Mouse (Mus musculus) limb, embryonic 12.5 days (tissue): Measurements from ENCODE around the gene Alx3. TPM values are rescaled to one million over a fixed set of nuclear protein-coding genes. Genes with fewer than 3 reads are reported as not detected.

Source experiments
- ATAC-seq: fragments of 200-750 bp; cut with Nextera tagmentation; 2 replicates; pipeline ENCODE4 v1.8.0; 2017; ENCODE audit warnings: low read depth, moderate TSS enrichment; ENCODE audit not compliant: insufficient number of reproducible peaks, insufficient read depth, low FRiP score, low TSS enrichment
- H3K27ac ChIP-seq: fragments of 300-500 bp; sonication (generic); 2 replicates; pipeline ENCODE4 v1.5.1; 2016; ENCODE audit warnings: mild to moderate bottlenecking, moderate library complexity
- H3K27me3 ChIP-seq: fragments of 300-500 bp; sonication (generic); 2 replicates; pipeline ENCODE4 v1.6.1; 2016; ENCODE audit warnings: mild to moderate bottlenecking, moderate library complexity
- H3K36me3 ChIP-seq: fragments of 300-500 bp; sonication (generic); 2 replicates; pipeline ENCODE4 v1.6.1; 2016; ENCODE audit warnings: mild to moderate bottlenecking, moderate library complexity
- H3K4me1 ChIP-seq: fragments of 300-500 bp; sonication (generic); replicated peaks from 2 replicates; pipeline ENCODE4 v1.6.1; 2016
- H3K4me2 ChIP-seq: fragments of 300-500 bp; sonication (generic); 2 replicates; pipeline ENCODE4 v1.6.1; 2016; ENCODE audit warnings: mild to moderate bottlenecking, moderate library complexity
- H3K4me3 ChIP-seq: fragments of 300-500 bp; sonication (generic); replicated peaks from 2 replicates; pipeline ENCODE4 v1.5.1; 2016; ENCODE audit warnings: mild to moderate bottlenecking
- H3K9ac ChIP-seq: fragments of 300-500 bp; sonication (generic); replicated peaks from 2 replicates; pipeline ENCODE4 v1.6.1; 2016; ENCODE audit warnings: mild to moderate bottlenecking, moderate library complexity
- H3K9me3 ChIP-seq: fragments of 300-500 bp; sonication (generic); 2 replicates; pipeline ENCODE4 v1.6.1; 2016; ENCODE audit warnings: mild to moderate bottlenecking, moderate library complexity
- WGBS: fragments of 180-500 bp; shearing (Covaris S2); methylation state at CpG from one replicate; pipeline ENCODE4 v1.1.7; 2016; 5-methylcytosine and 5-hydroxymethylcytosine counted together
- polyA plus RNA-seq: library from polyadenylated mRNA; unstranded; fragments of >200 nt; fragmentation: Nextera tagmentation; extraction: Ambion mirVana; gene quantifications from 2 replicates; pipeline ENCODE4 v1.2.1, GENCODE M21; 2016

Alx3 gene
- polyA plus RNA-seq, 1 experiment from 2014 or later = 14.5 TPM

GRCm38 (mm10) chr3:107583893-107584292 is 10.9 kb upstream of the Alx3 start:
- no peak overlapping the region for H3K9ac ChIP-seq
- H3K4me3 ChIP-seq = no peak overlapping the region
- 8% methylated on average over 1 of the region's 1 CpGs for whole genome bisulfite sequencing
- no peak overlapping the region for H3K27ac ChIP-seq
- H3K4me1 ChIP-seq = peaks cover 51% of the 10 kb centered on the region
- peaks cover 91% of the 10 kb centered on the region for H3K27me3 ChIP-seq
- H3K36me3 ChIP-seq = no peaks in the 10 kb centered on the region
- no peaks in the 10 kb centered on the region for H3K9me3 ChIP-seq
- H3K4me2 ChIP-seq = peak overlapping the region; percentile 81
- ATAC-seq = no peak

GRCm38 (mm10) chr3:107586504-107586903 is 8.3 kb upstream of the Alx3 start:
- H3K36me3 ChIP-seq = no peaks in the 10 kb centered on the region
- no peak overlapping the region for H3K4me2 ChIP-seq
- H3K4me3 ChIP-seq = no peak overlapping the region
- peaks cover 88% of the 10 kb centered on the region for H3K27me3 ChIP-seq
- WGBS = 64% methylated on average over 6 of the region's 6 CpGs
- no peaks in the 10 kb centered on the region for H3K9me3 ChIP-seq
- no peak for ATAC-seq
- H3K9ac ChIP-seq = no peak overlapping the region
- peaks cover 38% of the 10 kb centered on the region for H3K4me1 ChIP-seq
- no peak overlapping the region for H3K27ac ChIP-seq

GRCm38 (mm10) chr3:107591612-107592011 is 3.2 kb upstream of the Alx3 start:
- 79% methylated on average over 1 of the region's 1 CpGs for WGBS
- Histone ChIP-seq H3K27me3 (peaks cover 85% of the 10 kb centered on the region), H3K4me1 (peaks cover 38% of the 10 kb centered on the region)

GRCm38 (mm10) chr3:107593632-107594031 is 1.2 kb upstream of the Alx3 start:
- no peaks in the 10 kb centered on the region for H3K36me3 ChIP-seq
- H3K4me1 ChIP-seq = peaks cover 54% of the 10 kb centered on the region
- H3K9ac ChIP-seq = no peak overlapping the region
- WGBS = 5% methylated on average over 2 of the region's 2 CpGs
- no peaks in the 10 kb centered on the region for H3K9me3 ChIP-seq
- H3K27ac ChIP-seq = no peak overlapping the region
- peaks cover 82% of the 10 kb centered on the region for H3K27me3 ChIP-seq
- no peak overlapping the region for H3K4me3 ChIP-seq
- ATAC-seq = peak; percentile 26; the same call in 1 of the 2 replicates
- peak overlapping the region; percentile 4; the same call in 1 of the 2 replicates for H3K4me2 ChIP-seq

More at GRCm38 (mm10) chr3:107591612-107592011, 3.2 kb upstream of the Alx3 start:
- Histone ChIP-seq H3K4me2 (no peak overlapping the region), H3K9ac (no peak overlapping the region), H3K4me3 (no peak overlapping the region), H3K36me3 (no peaks in the 10 kb centered on the region), H3K27ac (no peak overlapping the region), H3K9me3 (no peaks in the 10 kb centered on the region)
- no peak for ATAC-seq

GRCm38 (mm10) chr3:107595264-107595937 is 570 bp downstream of the Alx3 start:
- Histone ChIP-seq H3K36me3 (no peaks in the 10 kb centered on the region), H3K4me3 (peak overlapping the region; percentile 63), H3K27me3 (peaks cover 85% of the 10 kb centered on the region), H3K4me2 (peak overlapping the region; percentile 92), H3K27ac (peak overlapping the region; percentile 70; the same call in 1 of the 2 replicates), H3K9ac (peak overlapping the region; percentile 75), H3K9me3 (no peaks in the 10 kb centered on the region), H3K4me1 (peaks cover 64% of the 10 kb centered on the region)
- WGBS = under 1% methylated on average over 50 of the region's 50 CpGs
- no peak for ATAC-seq

- Histone ChIP-seq H3K27ac (no peak overlapping the region), H3K9me3 (no peaks in the 10 kb centered on the region), H3K27me3 (peaks cover 90% of the 10 kb centered on the region), H3K4me2 (peak overlapping the region; percentile 92), H3K9ac (peak overlapping the region; percentile 75), H3K4me1 (peaks cover 64% of the 10 kb centered on the region), H3K4me3 (peak overlapping the region; percentile 63), H3K36me3 (no peaks in the 10 kb centered on the region)
- 1% methylated on average over 34 of the region's 34 CpGs for WGBS
- ATAC-seq = no peak
These were observed 1.2 kb downstream of the Alx3 start for GRCm38 (mm10) chr3:107595938-107596461.

GRCm38 (mm10) chr3:107596559-107596958 is 1.7 kb downstream of the Alx3 start:
- Histone ChIP-seq H3K9ac (0 out of 2 replicates have a peak overlapping the region, but pooled peaks have one; percentile 12), H3K27ac (no peak overlapping the region)
- WGBS = under 1% methylated on average over 26 of the region's 26 CpGs

GRCm38 (mm10) chr3:107597134-107597533 is 2.3 kb downstream of the Alx3 start:
- Histone ChIP-seq H3K9me3 (no peaks in the 10 kb centered on the region), H3K4me1 (peaks cover 64% of the 10 kb centered on the region), H3K27me3 (peaks cover 93% of the 10 kb centered on the region), H3K27ac (no peak overlapping the region), H3K4me3 (peak overlapping the region; percentile 63), H3K4me2 (peak overlapping the region; percentile 92), H3K36me3 (0 out of 2 replicates have a peak, but pooled peaks cover 7% of the 10 kb centered on the region), H3K9ac (peak overlapping the region; percentile 12)
- no peak for ATAC-seq
- WGBS = 2% methylated on average over 22 of the region's 24 CpGs

More at GRCm38 (mm10) chr3:107596559-107596958, 1.7 kb downstream of the Alx3 start:
- Histone ChIP-seq H3K4me1 (peaks cover 64% of the 10 kb centered on the region), H3K27me3 (peaks cover 92% of the 10 kb centered on the region), H3K9me3 (no peaks in the 10 kb centered on the region), H3K4me2 (peak overlapping the region; percentile 92), H3K36me3 (0 out of 2 replicates have a peak, but pooled peaks cover 4% of the 10 kb centered on the region), H3K4me3 (peak overlapping the region; percentile 63)
- no peak for ATAC-seq

GRCm38 (mm10) chr3:107597586-107598389 is 3.0 kb downstream of the Alx3 start:
- WGBS = 7% methylated on average over 22 of the region's 22 CpGs
- 0 out of 2 replicates have a peak, but pooled peaks cover 7% of the 10 kb centered on the region for H3K36me3 ChIP-seq
- no peak overlapping the region; the same call in 1 of the 2 replicates for H3K9ac ChIP-seq
- H3K4me1 ChIP-seq = peaks cover 64% of the 10 kb centered on the region
- peak overlapping the region; percentile 92 for H3K4me2 ChIP-seq
- no peaks in the 10 kb centered on the region for H3K9me3 ChIP-seq
- H3K4me3 ChIP-seq = peak overlapping the region; percentile 63
- no peak overlapping the region for H3K27ac ChIP-seq
- H3K27me3 ChIP-seq = peaks cover 86% of the 10 kb centered on the region
- ATAC-seq = no peak

GRCm38 (mm10) chr3:107600127-107600526 is 5.3 kb downstream of the Alx3 start:
- H3K9me3 ChIP-seq = no peaks in the 10 kb centered on the region
- ATAC-seq = no peak
- peaks cover 41% of the 10 kb centered on the region for H3K4me1 ChIP-seq
- H3K27ac ChIP-seq = no peak overlapping the region
- no peak overlapping the region; the same call in 1 of the 2 replicates for H3K9ac ChIP-seq
- H3K27me3 ChIP-seq = peaks cover 64% of the 10 kb centered on the region
- H3K4me3 ChIP-seq = no peak overlapping the region
- H3K4me2 ChIP-seq = no peak overlapping the region
- H3K36me3 ChIP-seq = 0 out of 2 replicates have a peak, but pooled peaks cover 7% of the 10 kb centered on the region
- WGBS = 55% methylated on average over 6 of the region's 6 CpGs

- Histone ChIP-seq H3K27ac (no peak overlapping the region), H3K4me2 (no peak overlapping the region), H3K36me3 (0 out of 2 replicates have a peak, but pooled peaks cover 9% of the 10 kb centered on the region), H3K9ac (no peak overlapping the region), H3K27me3 (peaks cover 15% of the 10 kb centered on the region), H3K4me1 (peaks cover 2% of the 10 kb centered on the region), H3K4me3 (no peak overlapping the region), H3K9me3 (no peaks in the 10 kb centered on the region)
- no peak for ATAC-seq
- 15% methylated on average over 4 of the region's 4 CpGs for WGBS
These were observed 10.5 kb downstream of the Alx3 start for GRCm38 (mm10) chr3:107605304-107605703.
